Mouse (Mus musculus) ES-Bruce4 (cell line): ENCODE measurements around the gene Scd4.

Experiments used
- EP300 ChIP-seq: IDR thresholded peaks from 2 replicates; pipeline ENCODE4 v1.6.1; 2011; ENCODE audit warnings: low read depth, low read length; ENCODE audit not compliant: insufficient read depth
- POLR2A ChIP-seq: IDR thresholded peaks from one replicate; pipeline ENCODE4 v1.8.1; 2011; ENCODE audit warnings: low read length; ENCODE audit not compliant: insufficient read depth

DNA sequence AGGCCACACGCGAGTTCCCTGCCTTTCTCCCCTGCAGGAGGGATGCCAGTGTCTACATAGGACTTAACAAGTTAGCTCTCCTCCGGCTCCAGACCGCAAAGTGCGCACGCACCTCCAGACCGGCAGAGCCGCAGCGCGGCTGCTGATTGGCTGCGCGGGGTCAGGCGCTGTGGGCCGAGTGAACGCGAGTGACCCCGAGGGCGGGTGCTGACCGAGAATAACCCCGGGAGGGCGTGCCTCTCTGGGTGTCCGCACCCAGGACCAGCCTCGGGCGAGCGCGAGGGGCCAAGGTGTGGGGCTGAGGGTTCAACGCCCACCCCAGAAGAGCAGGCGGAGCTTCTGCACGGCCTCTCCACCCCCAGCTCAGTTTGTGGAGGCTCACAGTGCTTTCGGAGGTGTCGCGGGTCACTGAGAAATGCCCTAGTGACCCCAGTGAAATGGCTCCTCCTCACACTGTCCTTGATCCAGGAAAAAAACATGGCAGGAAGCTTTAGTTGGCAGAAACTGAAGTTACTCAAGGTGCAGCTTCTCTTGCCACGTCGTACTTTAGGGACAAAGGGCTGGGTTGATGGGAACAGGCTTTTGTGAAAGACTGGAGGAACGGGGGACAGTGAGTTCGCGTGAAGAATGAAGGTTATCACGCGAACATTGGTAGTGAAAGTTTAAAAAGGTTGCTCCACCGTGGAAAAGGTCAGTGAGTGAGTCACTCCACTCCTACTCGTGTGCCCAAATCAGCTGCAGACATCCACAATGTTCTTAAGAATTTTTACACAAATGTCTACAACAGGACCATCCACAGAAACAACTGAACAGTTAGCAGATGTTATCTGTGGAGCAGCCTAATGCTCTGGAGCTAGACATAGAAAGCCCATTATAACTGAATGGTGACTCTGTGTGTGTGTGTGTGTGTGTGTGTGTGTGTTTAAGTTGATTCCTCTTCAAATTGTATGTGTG is 55.9 kb downstream of the Scd4 start:
- TF ChIP-seq EP300: peak; percentile 90
- TF ChIP-seq POLR2A: peak; percentile 68
